Mouse (Mus musculus) erythroblast, embryonic 14.5 days (primary cell): Measurements from ENCODE around the gene Cep152. TPM values are rescaled to one million over a fixed set of nuclear protein-coding genes. Genes with fewer than 3 reads are reported as not detected.
A peak's percentile ranks its signal among the peaks of the same experiment; 100 is the strongest.

ENCODE experiments used
- H3K27me3 ChIP-seq: 2 replicates; pipeline ENCODE4 v1.6.1; 2012; ENCODE audit warnings: inconsistent platforms; ENCODE audit not compliant: control insufficient read depth
- H3K36me3 ChIP-seq: 2 replicates; pipeline ENCODE4 v1.6.1; 2012; ENCODE audit warnings: mild to moderate bottlenecking, inconsistent platforms; ENCODE audit not compliant: control insufficient read depth
- H3K4me1 ChIP-seq: 2 replicates; pipeline ENCODE4 v1.6.1; 2012; ENCODE audit warnings: inconsistent platforms; ENCODE audit not compliant: control insufficient read depth
- H3K4me3 ChIP-seq: replicated peaks from 2 replicates; pipeline ENCODE3; 2012; ENCODE audit warnings: moderate library complexity, mild to moderate bottlenecking, inconsistent platforms
- H3K9me3 ChIP-seq: 2 replicates; pipeline ENCODE4 v1.6.1; 2012; ENCODE audit warnings: low read length, inconsistent platforms, mixed read lengths; ENCODE audit not compliant: control insufficient read depth
- GATA1 ChIP-seq: IDR thresholded peaks from 2 replicates; pipeline ENCODE4 v1.6.1; 2012; ENCODE audit warnings: low read length, inconsistent platforms, mixed read lengths
- TAL1 ChIP-seq: IDR thresholded peaks from 3 replicates; pipeline ENCODE4 v1.6.1; 2012; ENCODE audit warnings: low read length, inconsistent platforms, mixed read lengths
- polyA plus RNA-seq: library from polyadenylated mRNA; stranded (reverse); fragments of >175 nt; gene quantifications from 2 replicates; pipeline ENCODE4 v1.2.3, GENCODE M21; 2012

Cep152 gene
- 0.24 and 0.27 TPM in 2 replicates for polyA plus RNA-seq

DNA sequence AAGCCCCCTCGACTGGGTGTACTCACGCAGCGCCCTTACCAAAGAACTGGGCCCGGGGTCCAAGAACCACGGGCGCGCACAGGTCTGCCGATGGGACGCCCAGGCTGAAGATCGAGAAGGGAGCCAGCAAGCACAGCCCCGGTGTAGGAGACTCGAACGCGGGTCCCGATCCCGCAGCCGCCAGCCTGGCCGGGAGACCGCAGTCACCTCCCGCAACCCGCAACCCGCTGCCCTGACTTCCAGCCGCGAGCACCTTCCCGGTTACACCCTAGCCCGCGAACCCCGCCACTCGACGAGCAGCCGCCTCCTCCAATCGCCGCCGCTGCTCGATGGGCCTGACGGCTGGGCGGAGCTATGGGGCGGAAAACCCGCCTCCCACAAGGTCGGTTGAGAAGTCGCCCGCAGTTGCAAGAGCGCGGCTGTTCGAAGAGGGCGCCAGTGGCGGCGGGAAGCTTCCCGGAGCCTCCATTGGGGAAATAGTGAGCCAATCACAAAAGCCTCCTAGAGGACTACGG, at the start of gene Cep152:
TSS of gene Cep152 (minus strand) at position 277 of the 515 bp plus-strand sequence.
- H3K27me3 ChIP-seq: no peaks in the 10 kb centered on the region; the same call in 1 of the 2 replicates
- H3K36me3 ChIP-seq: peaks cover 30% of the 10 kb centered on the region
- H3K9me3 ChIP-seq: no peaks in the 10 kb centered on the region
- peak within 1 kb of the TSS; percentile 78 for H3K4me3 ChIP-seq
- H3K4me1 ChIP-seq: peaks cover 33% of the 10 kb centered on the region
- TF ChIP-seq TAL1: no peak
- no peak for TF ChIP-seq GATA1

DNA sequence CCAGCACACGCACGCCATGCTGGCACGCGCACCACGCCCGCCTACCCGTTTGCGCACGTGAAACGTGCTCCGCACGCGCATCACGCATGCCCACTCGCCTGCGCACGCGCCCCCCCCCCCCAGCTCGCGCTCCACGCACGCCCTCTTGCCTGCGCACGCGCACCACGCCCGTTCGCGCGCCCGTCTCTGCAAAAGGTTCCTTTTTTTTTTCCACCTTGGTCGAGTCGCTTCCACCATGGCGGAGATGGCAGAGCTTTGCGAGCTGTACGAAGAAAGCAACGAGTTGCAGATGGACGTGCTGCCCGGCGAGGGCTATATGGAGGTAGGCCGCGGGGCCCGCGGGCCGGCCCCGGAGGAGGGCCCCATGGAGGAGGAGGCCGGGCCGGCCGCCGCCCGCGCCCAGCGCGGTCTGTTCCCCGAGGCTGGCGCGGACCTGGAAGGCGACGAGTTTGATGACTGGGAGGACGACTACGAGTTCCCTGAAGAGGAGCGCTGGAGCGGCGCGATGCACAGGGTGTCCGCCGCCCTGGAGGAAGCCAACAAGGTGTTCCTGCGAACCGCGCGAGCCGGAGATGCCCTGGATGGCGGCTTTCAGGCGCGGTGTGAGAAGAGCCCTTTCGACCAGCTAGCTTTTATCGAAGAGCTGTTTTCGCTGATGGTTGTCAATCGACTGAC, 48.2 kb upstream of the Cep152 start, which contains the start of gene Eid1:
TSS of gene Eid1 (plus strand) at position 139 of the 675 bp plus-strand sequence.
- Histone ChIP-seq H3K36me3 (no peaks in the 10 kb centered on the region; the same call in 1 of the 2 replicates), H3K27me3 (peaks cover 3% of the 10 kb centered on the region), H3K9me3 (no peaks in the 10 kb centered on the region), H3K4me3 (peak within 1 kb of the TSS; percentile 89), H3K4me1 (peaks cover 47% of the 10 kb centered on the region)
- no peak for TF ChIP-seq GATA1
- TF ChIP-seq TAL1: no peak

DNA sequence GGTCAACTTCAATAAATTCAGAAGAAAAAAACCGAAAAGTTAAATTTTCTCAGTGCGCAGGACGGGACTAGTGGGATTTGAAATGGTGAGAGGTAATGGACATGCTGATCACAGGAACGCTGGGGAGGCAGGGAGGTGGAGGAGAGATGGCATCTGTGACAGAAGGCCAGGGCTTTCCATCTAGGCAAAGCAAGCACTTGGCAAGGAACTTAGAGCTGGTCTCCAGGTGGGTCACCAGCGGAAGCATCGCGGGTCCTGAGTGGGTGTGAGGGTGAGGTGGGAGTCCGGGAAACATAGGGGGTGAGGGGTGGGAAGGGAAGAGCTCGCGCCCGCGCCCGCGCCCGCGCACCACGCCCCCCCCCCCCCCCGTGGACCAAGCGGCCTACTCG, 47.6 kb upstream of the Cep152 start:
- Histone ChIP-seq H3K27me3 (no peaks in the 10 kb centered on the region), H3K36me3 (no peaks in the 10 kb centered on the region; the same call in 1 of the 2 replicates), H3K9me3 (no peaks in the 10 kb centered on the region), H3K4me3 (peak overlapping the region; percentile 89), H3K4me1 (peaks cover 52% of the 10 kb centered on the region)
- no peak for TF ChIP-seq TAL1
- no peak for TF ChIP-seq GATA1

DNA sequence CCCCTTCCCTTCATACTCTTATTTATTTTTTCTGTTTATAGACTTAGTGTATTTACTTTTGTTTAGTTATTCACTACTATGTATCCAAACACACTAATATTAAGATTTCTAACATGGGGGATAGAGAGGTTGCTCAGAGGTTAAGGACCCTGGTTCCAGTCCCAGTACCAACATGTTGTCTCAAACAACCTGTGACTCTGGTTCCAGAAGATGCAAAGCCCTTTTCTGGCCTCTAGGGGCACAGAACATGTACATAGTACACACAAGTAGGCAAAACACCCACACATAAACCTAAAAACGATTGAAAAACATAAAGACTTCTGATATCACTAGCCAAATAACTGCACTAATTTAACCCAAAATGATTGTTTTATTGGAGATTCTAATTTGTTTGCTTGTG, 45.9 kb upstream of the Cep152 start:
- Histone ChIP-seq H3K9me3 (no peaks in the 10 kb centered on the region), H3K4me3 (no peak overlapping the region), H3K27me3 (no peaks in the 10 kb centered on the region), H3K4me1 (peaks cover 69% of the 10 kb centered on the region), H3K36me3 (no peaks in the 10 kb centered on the region; the same call in 1 of the 2 replicates)
- TF ChIP-seq GATA1 (no peak), TAL1 (no peak)

DNA sequence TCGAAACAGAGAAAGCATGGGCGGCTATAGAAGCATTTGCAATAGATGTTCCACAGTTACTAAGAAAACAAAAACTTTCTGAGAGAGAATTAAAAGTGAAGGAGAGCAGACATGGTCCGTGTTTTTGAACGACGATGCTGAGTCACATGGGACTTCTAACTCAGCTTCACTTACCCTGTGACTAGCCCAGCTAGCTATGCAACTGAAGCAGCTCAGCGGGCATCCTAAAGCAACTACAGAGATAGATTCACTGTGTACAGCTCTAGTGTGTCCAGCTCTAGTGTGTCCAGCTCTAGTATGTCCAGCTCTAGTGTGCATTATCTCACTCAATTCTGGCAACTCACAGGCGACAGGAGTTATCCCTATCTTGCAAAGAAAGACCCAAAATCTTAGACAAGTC, 42.8 kb upstream of the Cep152 start:
- Histone ChIP-seq H3K36me3 (no peaks in the 10 kb centered on the region), H3K9me3 (no peaks in the 10 kb centered on the region), H3K27me3 (no peaks in the 10 kb centered on the region), H3K4me1 (peaks cover 76% of the 10 kb centered on the region), H3K4me3 (no peak overlapping the region)
- TF ChIP-seq TAL1: no peak
- TF ChIP-seq GATA1: no peak

DNA sequence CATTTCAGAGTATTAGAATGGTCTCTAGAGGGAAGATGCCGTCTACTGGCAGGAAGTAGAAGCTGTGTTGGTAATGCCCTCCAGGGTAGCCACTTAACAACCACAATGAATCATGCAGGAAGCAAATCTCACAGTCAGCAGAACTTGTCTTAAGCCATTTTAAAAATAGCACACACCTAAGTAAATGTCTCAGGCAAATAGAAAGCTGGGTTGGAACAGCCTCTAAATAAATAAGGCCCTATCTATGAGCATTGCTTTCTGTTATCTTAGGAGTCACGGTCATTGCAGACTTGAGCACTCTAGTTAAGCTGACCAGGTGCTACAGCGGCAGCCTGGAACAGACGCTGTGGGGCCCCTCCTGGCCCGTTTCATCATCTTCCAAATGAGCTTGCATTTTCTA, 42.3 kb upstream of the Cep152 start:
- Histone ChIP-seq H3K4me3 (peak overlapping the region; percentile 8), H3K4me1 (peaks cover 75% of the 10 kb centered on the region)
- TF ChIP-seq GATA1: no peak
- no peak for TF ChIP-seq TAL1

DNA sequence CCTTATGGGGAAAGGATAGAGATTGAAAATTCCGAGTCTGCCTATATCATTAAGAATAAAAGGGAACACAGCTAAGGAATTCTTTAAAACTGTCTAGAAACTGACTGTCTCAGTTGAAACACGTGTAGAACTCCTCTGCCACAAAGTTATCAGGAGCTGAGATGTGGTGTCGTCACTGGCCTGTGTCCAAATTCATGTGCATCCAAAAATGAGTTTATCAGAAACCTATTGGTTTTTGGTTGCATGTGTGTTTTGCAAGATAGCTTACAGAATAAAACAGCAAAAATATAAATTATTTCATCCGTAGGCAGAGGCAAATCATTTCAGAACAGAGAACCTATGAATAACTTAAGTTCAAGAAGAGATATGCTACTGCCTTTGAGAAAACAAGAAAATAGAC, 41.8 kb upstream of the Cep152 start:
- H3K4me1 ChIP-seq: peaks cover 74% of the 10 kb centered on the region

More for the DNA sequence above, 42.3 kb upstream of the Cep152 start:
- H3K27me3 ChIP-seq: no peaks in the 10 kb centered on the region
- H3K9me3 ChIP-seq: no peaks in the 10 kb centered on the region
- H3K36me3 ChIP-seq: no peaks in the 10 kb centered on the region

DNA sequence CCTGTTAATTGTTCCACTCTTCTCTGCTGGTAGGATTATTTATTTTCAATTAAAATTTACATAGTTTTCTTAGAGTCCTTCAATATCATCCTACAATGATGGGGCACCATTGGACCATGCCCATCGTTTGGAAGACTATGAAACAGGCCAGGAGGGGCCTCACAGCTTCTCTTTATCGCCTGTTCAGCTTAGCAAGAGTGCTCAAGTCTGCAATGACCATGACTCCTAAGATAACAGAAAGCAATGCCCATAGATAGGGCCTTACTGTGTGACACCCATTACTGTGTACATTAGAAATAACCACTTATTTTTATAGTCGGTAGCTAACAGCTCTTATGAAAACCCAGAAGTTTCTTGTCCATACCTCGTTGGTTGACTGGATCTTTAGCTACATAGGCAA, 41.0 kb upstream of the Cep152 start:
- no peaks in the 10 kb centered on the region for H3K27me3 ChIP-seq
- no peaks in the 10 kb centered on the region for H3K9me3 ChIP-seq
- H3K36me3 ChIP-seq: no peaks in the 10 kb centered on the region
- H3K4me1 ChIP-seq: peaks cover 75% of the 10 kb centered on the region
- H3K4me3 ChIP-seq: no peak overlapping the region
- TF ChIP-seq TAL1 (no peak), GATA1 (no peak; the same call in 1 of the 2 replicates)

More for the DNA sequence above, 41.8 kb upstream of the Cep152 start:
- no peaks in the 10 kb centered on the region for H3K36me3 ChIP-seq
- H3K27me3 ChIP-seq: no peaks in the 10 kb centered on the region
- TF ChIP-seq GATA1 (no peak), TAL1 (no peak)
- H3K4me3 ChIP-seq: no peak overlapping the region
- no peaks in the 10 kb centered on the region for H3K9me3 ChIP-seq

DNA sequence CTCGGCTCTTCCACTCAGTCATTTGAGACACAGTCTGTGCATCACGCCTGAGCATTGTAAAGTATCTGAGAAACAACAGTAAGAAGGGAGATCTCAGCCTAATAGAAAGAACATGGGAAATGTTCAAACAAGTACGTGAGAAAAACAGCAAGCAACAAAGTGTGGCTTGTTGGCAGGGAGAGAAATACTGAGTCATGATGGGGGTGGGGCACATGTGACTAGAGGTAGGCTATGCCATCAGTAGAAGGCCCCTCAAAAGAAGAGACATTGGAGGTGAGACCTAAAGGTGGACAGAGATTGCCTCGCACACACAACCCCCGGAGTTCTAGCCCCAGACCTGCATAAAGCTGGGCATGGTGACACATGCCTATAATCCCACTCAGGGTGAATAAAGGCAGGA, 40.3 kb upstream of the Cep152 start:
- no peak for TF ChIP-seq GATA1
- TF ChIP-seq TAL1: no peak
- peaks cover 77% of the 10 kb centered on the region for H3K4me1 ChIP-seq
- no peaks in the 10 kb centered on the region for H3K9me3 ChIP-seq
- no peaks in the 10 kb centered on the region for H3K36me3 ChIP-seq
- H3K27me3 ChIP-seq: no peaks in the 10 kb centered on the region
- no peak overlapping the region for H3K4me3 ChIP-seq

DNA sequence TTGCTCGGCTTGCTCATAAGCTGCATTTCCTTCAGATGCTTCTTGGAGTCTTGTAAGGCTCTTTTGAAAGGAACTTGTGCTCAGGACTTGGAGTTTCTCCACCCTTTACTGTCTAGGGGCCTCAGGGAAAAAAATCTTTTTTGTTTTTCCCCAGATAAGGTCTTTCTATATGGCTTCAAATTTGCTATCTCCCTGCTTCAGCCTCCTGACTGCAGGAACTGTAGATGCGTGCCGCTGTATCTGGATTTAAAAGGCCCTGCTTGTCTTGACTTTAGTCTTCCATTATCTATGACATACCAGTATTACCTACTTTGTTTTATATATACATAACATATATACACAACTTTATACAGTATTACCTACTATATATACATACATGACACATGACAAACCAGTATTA, 37.6 kb upstream of the Cep152 start:
- Histone ChIP-seq H3K4me3 (no peak overlapping the region), H3K9me3 (peaks cover 4% of the 10 kb centered on the region; the same call in 1 of the 2 replicates), H3K27me3 (no peaks in the 10 kb centered on the region), H3K4me1 (peaks cover 63% of the 10 kb centered on the region), H3K36me3 (no peaks in the 10 kb centered on the region)
- TF ChIP-seq TAL1 (no peak), GATA1 (no peak)
